Comparison of ENCODE assay signal across 14 mouse cellular contexts in the genomic region with DNA sequence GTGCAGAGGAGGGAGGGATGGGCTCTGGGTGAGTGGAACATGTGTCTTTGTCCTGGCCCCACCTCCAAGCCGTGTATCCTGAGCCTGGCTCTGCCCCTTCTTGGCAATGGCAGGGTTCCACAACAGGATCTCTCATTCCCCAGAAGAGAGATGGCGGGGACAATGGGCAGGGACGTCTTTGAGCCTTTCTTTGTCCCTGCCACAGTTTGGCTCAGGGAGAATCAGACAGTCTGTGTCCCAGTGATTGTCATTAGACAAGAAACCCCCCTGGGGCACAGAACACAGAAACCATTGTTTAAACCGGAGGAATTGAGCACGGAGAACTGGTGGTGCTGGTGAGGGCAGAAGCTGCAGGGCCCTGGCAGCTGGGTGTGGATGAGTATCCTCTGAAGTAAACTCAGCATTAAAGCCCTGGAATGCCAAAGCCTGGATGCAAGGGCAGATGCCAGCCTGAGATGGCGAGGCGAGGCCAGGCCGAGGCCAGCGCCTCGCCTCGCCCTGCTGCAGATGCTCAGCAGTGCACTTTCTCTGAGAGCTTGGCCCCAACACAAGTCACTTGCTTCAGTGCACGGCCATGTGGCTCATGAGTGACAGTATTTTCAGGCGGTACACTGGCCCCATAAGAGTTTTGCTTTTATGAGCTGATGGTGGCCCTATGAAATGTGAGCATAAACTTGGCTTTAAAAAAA. TPM values are rescaled to one million over a fixed set of nuclear protein-coding genes. Genes with fewer than 3 reads are reported as not detected.
A peak's percentile ranks its signal among the peaks of the same experiment; 100 is the strongest.
DNase-seq lines count a peak whose midpoint lies in the region; ATAC-seq lines count a peak whose summit lies in the region.
"Had no signal": no experiment of that assay in that cellular context is flagged by ENCODE, and none has a peak within 500 bp of the region (broad histone marks: within the 10 kb centered on the region; RNA-seq: fewer than 3 reads in every experiment).

No protein-coding gene starts in this region.

- peak overlapping the region; percentile 49 for H3K27ac ChIP-seq in embryonic facial prominence, embryonic 10.5 days (replicated peaks)
- H3K27ac ChIP-seq in hindbrain, embryonic 12.5 days = peak overlapping the region; percentile 71
- H3K27ac ChIP-seq in neural tube, embryonic 11.5 days (ENCODE audit: low read depth, low read length) = no peak overlapping the region
- H3K27ac ChIP-seq: macrophage had no signal

- H3K27me3 ChIP-seq in embryonic facial prominence, embryonic 10.5 days (replicated peaks; ENCODE audit: low read depth, poor library complexity, severe bottlenecking) = peaks cover 65% of the 10 kb centered on the region
- peaks cover 44% of the 10 kb centered on the region for H3K27me3 ChIP-seq in hindbrain, embryonic 12.5 days
- peaks cover 39% of the 10 kb centered on the region for H3K27me3 ChIP-seq in neural tube, embryonic 11.5 days (ENCODE audit: control insufficient read depth, insufficient read depth, low read length)

- ATAC-seq in frontal cortex, adult (ENCODE audit: low TSS enrichment) = 0 out of 2 replicates have a peak, but pooled peaks have one; percentile 20
- ATAC-seq in hindbrain, embryonic 12.5 days (ENCODE audit: low FRiP score) = peak; percentile 64
- no peak for ATAC-seq in neural tube, embryonic 11.5 days (ENCODE audit: insufficient read depth, low FRiP score, low TSS enrichment)

- peak overlapping the region; percentile 23 for H3K4me3 ChIP-seq in embryonic facial prominence, embryonic 10.5 days
- H3K4me3 ChIP-seq in hindbrain, embryonic 12.5 days = no peak overlapping the region
- no peak overlapping the region for H3K4me3 ChIP-seq in neural tube, embryonic 11.5 days (ENCODE audit: low read depth, low read length)

- peaks cover 47% of the 10 kb centered on the region for H3K4me1 ChIP-seq in embryonic facial prominence, embryonic 10.5 days
- H3K4me1 ChIP-seq in hindbrain, embryonic 12.5 days = peaks cover 30% of the 10 kb centered on the region
- H3K4me1 ChIP-seq in neural tube, embryonic 11.5 days (ENCODE audit: control insufficient read depth, insufficient read depth, low read length) = peaks cover 8% of the 10 kb centered on the region

- DNase-seq in frontal cortex, adult 2 months (ENCODE audit: extremely low spot score in 1 of 2, low spot score in 1 of 2) = no peak
- peak; percentile 34 for DNase-seq in embryonic facial prominence, embryonic 10.5 days (ENCODE audit: low spot score)
- DNase-seq in neural tube, embryonic 11.5 days (ENCODE audit: low spot score) = peak; percentile 51
- DNase-seq in ovary, postnatal 14 days (ENCODE audit: low spot score) = no peak
- no peak for DNase-seq in natural killer cell, adult 2 months (ENCODE audit: low spot score in 2 of 2)
- no peak for DNase-seq in heart, adult 18-20 months

- H3K36me3 ChIP-seq in embryonic facial prominence, embryonic 10.5 days (replicated peaks) = peaks cover 40% of the 10 kb centered on the region
- peaks cover 30% of the 10 kb centered on the region for H3K36me3 ChIP-seq in hindbrain, embryonic 12.5 days
- H3K36me3 ChIP-seq in neural tube, embryonic 11.5 days (ENCODE audit: control insufficient read depth, insufficient read depth, low read length) = peaks cover 5% of the 10 kb centered on the region

- H3K9ac ChIP-seq in hindbrain, embryonic 12.5 days = 0 out of 2 replicates have a peak overlapping the region, but pooled peaks have one; percentile 14
- peak overlapping the region; percentile 44 for H3K9ac ChIP-seq in neural tube, embryonic 11.5 days (ENCODE audit: low read length)

- WGBS in embryonic facial prominence, embryonic 10.5 days = 22% methylated on average over 13 of the region's 13 CpGs
- 23% methylated on average over 13 of the region's 13 CpGs for WGBS in hindbrain, embryonic 12.5 days
- WGBS in neural tube, embryonic 11.5 days = 37% methylated on average over 13 of the region's 13 CpGs

- H3K9me3 ChIP-seq in embryonic facial prominence, embryonic 10.5 days = no peaks in the 10 kb centered on the region
- H3K9me3 ChIP-seq in hindbrain, embryonic 12.5 days (replicated peaks) = no peaks in the 10 kb centered on the region
- no peaks in the 10 kb centered on the region for H3K9me3 ChIP-seq in neural tube, embryonic 11.5 days (ENCODE audit: control insufficient read depth, low read length)

- H3K4me2 ChIP-seq in hindbrain, embryonic 12.5 days (replicated peaks) = peak overlapping the region; percentile 11
- H3K4me2 ChIP-seq in neural tube, embryonic 11.5 days (ENCODE audit: low read depth) = no peak overlapping the region

RNA-seq across cellular contexts. Expression of gene Cnfn, which starts 3.4 kb away (rescaled TPM):
- not detected in 2 replicates for polyA plus RNA-seq in frontal cortex, adult 2 months (2012; rRNA removed)
- not detected in 2 replicates for polyA plus RNA-seq in embryonic facial prominence, embryonic 10.5 days (2016; fragmentation: Nextera tagmentation; extraction: Ambion mirVana)
- not detected in 2 replicates for polyA plus RNA-seq in hindbrain, embryonic 12.5 days (2016; fragmentation: Nextera tagmentation; extraction: Ambion mirVana)
- polyA plus RNA-seq in neural tube, embryonic 11.5 days (2014; fragmentation: Nextera tagmentation; extraction: Ambion mirVana) = not detected in 2 replicates
- total RNA-seq in heart, adult 18-20 months (2021) = not detected
- total RNA-seq: left cerebral cortex, postnatal 14 days had no signal
- polyA plus RNA-seq: heart, embryonic 14.5 days; kidney, embryonic 14.5 days; macrophage had no signal

RNA-seq across cellular contexts. Expression of gene Lipe, which starts 32.4 kb away (rescaled TPM):
- polyA plus RNA-seq in frontal cortex, adult 2 months (2012; rRNA removed) = 9.9 and 12.5 TPM in 2 replicates
- polyA plus RNA-seq in embryonic facial prominence, embryonic 10.5 days (2016; fragmentation: Nextera tagmentation; extraction: Ambion mirVana) = 7.8 and 11.6 TPM in 2 replicates
- 7.8 and 9.4 TPM in 2 replicates for polyA plus RNA-seq in hindbrain, embryonic 12.5 days (2016; fragmentation: Nextera tagmentation; extraction: Ambion mirVana)
- 2.5 and 3.9 TPM in 2 replicates for polyA plus RNA-seq in neural tube, embryonic 11.5 days (2014; fragmentation: Nextera tagmentation; extraction: Ambion mirVana)
- 10 to 100 TPM; 36.8 to 75.1 TPM for total RNA-seq in heart, adult 18-20 months (2021)

RNA-seq across cellular contexts. Expression of gene Cxcl17, which starts 46.6 kb away (rescaled TPM):
- polyA plus RNA-seq in frontal cortex, adult 2 months (2012; rRNA removed) = not detected in 2 replicates
- polyA plus RNA-seq in embryonic facial prominence, embryonic 10.5 days (2016; fragmentation: Nextera tagmentation; extraction: Ambion mirVana) = 0.69 and 0.75 TPM in 2 replicates
- polyA plus RNA-seq in hindbrain, embryonic 12.5 days (2016; fragmentation: Nextera tagmentation; extraction: Ambion mirVana) = 0.30 and 0.43 TPM in 2 replicates
- 0.34 TPM in 1 of 2 replicates, not detected in the other for polyA plus RNA-seq in neural tube, embryonic 11.5 days (2014; fragmentation: Nextera tagmentation; extraction: Ambion mirVana)
- total RNA-seq in heart, adult 18-20 months (2021) = 1 to 10 TPM in 1 of 2 experiments, not detected in 1; 1.1 TPM
- total RNA-seq: left cerebral cortex, postnatal 14 days had no signal
- polyA plus RNA-seq: C2C12; macrophage; testis, adult 2 months had no signal

RNA-seq across cellular contexts. Expression of gene Megf8, which starts 49.1 kb away (rescaled TPM):
- polyA plus RNA-seq in frontal cortex, adult 2 months (2012; rRNA removed) = 65.2 and 67.0 TPM in 2 replicates
- polyA plus RNA-seq in embryonic facial prominence, embryonic 10.5 days (2016; fragmentation: Nextera tagmentation; extraction: Ambion mirVana) = 17.6 and 17.7 TPM in 2 replicates
- polyA plus RNA-seq in hindbrain, embryonic 12.5 days (2016; fragmentation: Nextera tagmentation; extraction: Ambion mirVana) = 20.9 and 23.0 TPM in 2 replicates
- polyA plus RNA-seq in neural tube, embryonic 11.5 days (2014; fragmentation: Nextera tagmentation; extraction: Ambion mirVana) = 12.9 and 14.7 TPM in 2 replicates
- 10 to 100 TPM; 31.8 to 32.9 TPM for total RNA-seq in heart, adult 18-20 months (2021)

Comparison
In these comparisons a context has a peak if more than half of its experiments do, and no peak if none do; other contexts are left out.
1. DNase-seq: peak in embryonic facial prominence, embryonic 10.5 days (single experiment) and neural tube, embryonic 11.5 days (single experiment); none in frontal cortex, adult 2 months (0 of 2), ovary, postnatal 14 days (single experiment), natural killer cell, adult 2 months (0 of 2) and heart, adult 18-20 months (0 of 2).